ENCODE assay signal across 22 mouse cellular contexts in genomic region chr10:75904391-75904790, GRCm38 (mm10). TPM values are rescaled to one million over a fixed set of nuclear protein-coding genes. Genes with fewer than 3 reads are reported as not detected.
DNase-seq lines count a peak whose midpoint lies in the region; ATAC-seq and TF ChIP-seq lines count a peak whose summit lies in the region.
"Had no signal": no experiment of that assay in that cellular context is flagged by ENCODE, and none has a peak within 500 bp of the region (broad histone marks: within the 10 kb centered on the region; RNA-seq: fewer than 3 reads in every experiment).

No protein-coding gene starts in this region.

- H3K4me1 ChIP-seq in heart, embryonic 12.5 days (replicated peaks): peaks cover 10% of the 10 kb centered on the region
- H3K4me1 ChIP-seq: embryonic facial prominence, embryonic 12.5 days; embryonic facial prominence, embryonic 15.5 days; forebrain, embryonic 10.5 days; forebrain, embryonic 12.5 days had no signal

- H3K27ac ChIP-seq in gastrocnemius, adult 2 months: peak overlapping the region; percentile 48
- H3K27ac ChIP-seq in heart, embryonic 12.5 days (ENCODE audit: poor library complexity, severe bottlenecking): no peak overlapping the region
- H3K27ac ChIP-seq: embryonic facial prominence, embryonic 12.5 days; embryonic facial prominence, embryonic 15.5 days; forebrain, embryonic 10.5 days; forebrain, embryonic 12.5 days had no signal

- no peak overlapping the region for H3K9ac ChIP-seq in heart, embryonic 12.5 days
- H3K9ac ChIP-seq: embryonic facial prominence, embryonic 12.5 days; embryonic facial prominence, embryonic 15.5 days; forebrain, embryonic 12.5 days had no signal

- no peak for ATAC-seq in heart, embryonic 12.5 days (ENCODE audit: insufficient number of reproducible peaks, low FRiP score)
- ATAC-seq: forebrain, embryonic 14.5 days; forebrain, embryonic 16.5 days had no signal

- TF ChIP-seq CTCF in gastrocnemius, adult 2 months (IDR thresholded peaks at IDR 0.05): no peak

- no peak overlapping the region for H3K4me3 ChIP-seq in gastrocnemius, adult 2 months
- H3K4me3 ChIP-seq in heart, embryonic 12.5 days: no peak overlapping the region
- H3K4me3 ChIP-seq: embryonic facial prominence, embryonic 12.5 days; embryonic facial prominence, embryonic 15.5 days; erythroblast, embryonic 14.5 days; forebrain, embryonic 10.5 days; forebrain, embryonic 12.5 days had no signal

- peaks cover 90% of the 10 kb centered on the region for H3K36me3 ChIP-seq in heart, embryonic 12.5 days

- H3K4me2 ChIP-seq in heart, embryonic 12.5 days: no peak overlapping the region
- H3K4me2 ChIP-seq: embryonic facial prominence, embryonic 12.5 days; embryonic facial prominence, embryonic 15.5 days; forebrain, embryonic 12.5 days had no signal

- intact Hi-C loops in gastrocnemius, adult 2 months (cut with DNase I): no loop called here
- intact Hi-C loops in gastrocnemius, postnatal 36 days (cut with DNase I): no loop called here

- no peaks in the 10 kb centered on the region for H3K9me3 ChIP-seq in heart, embryonic 12.5 days (replicated peaks)
- H3K9me3 ChIP-seq: embryonic facial prominence, embryonic 12.5 days; embryonic facial prominence, embryonic 15.5 days; forebrain, embryonic 10.5 days; forebrain, embryonic 12.5 days had no signal

- H3K27me3 ChIP-seq in heart, embryonic 12.5 days (replicated peaks): no peaks in the 10 kb centered on the region
- H3K27me3 ChIP-seq: embryonic facial prominence, embryonic 12.5 days; embryonic facial prominence, embryonic 15.5 days; forebrain, embryonic 12.5 days had no signal

- WGBS in heart, embryonic 12.5 days: 82% methylated on average over 5 of the region's 5 CpGs

- DNase-seq in gastrocnemius, adult 2 months: no peak
- DNase-seq in gastrocnemius, postnatal 36 days: no peak
- peak; percentile 25 to 31 for DNase-seq in heart, adult 9 months (ENCODE audit: low spot score in 2 of 2)
- DNase-seq: adrenal gland, adult 2 months; adrenal gland, postnatal 10 days; adrenal gland, postnatal 25 days; cerebellum, adult 11 months; cerebellum, adult 18-20 months; cerebellum, adult 8-10 months; cerebellum, adult 9-11 months; cerebellum, postnatal 14 days; cerebellum, postnatal 36 days; embryo, embryonic 11 days had no signal

RNA-seq across cellular contexts. Expression of gene Derl3, which starts 11.2 kb away (rescaled TPM):
- total RNA-seq in gastrocnemius, adult 2 months (2021): under 1 TPM in 1 of 2 experiments, not detected in 1; 0.45 TPM
- total RNA-seq in gastrocnemius, postnatal 36 days (2021): not detected
- 2.1 and 2.2 TPM in 2 replicates for polyA plus RNA-seq in heart, embryonic 12.5 days (2016; fragmentation: Nextera tagmentation; extraction: Ambion mirVana)
- total RNA-seq: common myeloid progenitor, adult 5-6 weeks had no signal
- polyA plus RNA-seq: erythroblast, embryonic 14.5 days had no signal

RNA-seq across cellular contexts. Expression of gene Smarcb1, which starts 17.0 kb away (rescaled TPM):
- total RNA-seq in gastrocnemius, adult 2 months (2021): 10 to 100 TPM; 13.0 to 17.7 TPM
- total RNA-seq in gastrocnemius, postnatal 36 days (2021): 10 to 100 TPM; 10.8 to 12.2 TPM
- polyA plus RNA-seq in heart, embryonic 12.5 days (2016; fragmentation: Nextera tagmentation; extraction: Ambion mirVana): 125 and 126 TPM in 2 replicates

RNA-seq across cellular contexts. Expression of gene Chchd10, which starts 28.5 kb away (rescaled TPM):
- 1,000 to 10,000 TPM; 1,469 to 1,586 TPM for total RNA-seq in gastrocnemius, adult 2 months (2021)
- 1,000 to 10,000 TPM; 1,320 to 1,585 TPM for total RNA-seq in gastrocnemius, postnatal 36 days (2021)
- 408 and 409 TPM in 2 replicates for polyA plus RNA-seq in heart, embryonic 12.5 days (2016; fragmentation: Nextera tagmentation; extraction: Ambion mirVana)

RNA-seq across cellular contexts. Expression of gene Mmp11, which starts 31.9 kb away (rescaled TPM):
- total RNA-seq in gastrocnemius, adult 2 months (2021): 1 to 10 TPM; 2.5 to 2.8 TPM
- total RNA-seq in gastrocnemius, postnatal 36 days (2021): 1 to 10 TPM; 2.1 to 2.3 TPM
- polyA plus RNA-seq in heart, embryonic 12.5 days (2016; fragmentation: Nextera tagmentation; extraction: Ambion mirVana): 25.4 and 27.1 TPM in 2 replicates
- polyA plus RNA-seq: erythroblast, embryonic 14.5 days had no signal

RNA-seq across cellular contexts. Expression of gene Gm867, which starts 36.1 kb away (rescaled TPM):
- not detected for total RNA-seq in gastrocnemius, adult 2 months (2021)
- not detected for total RNA-seq in gastrocnemius, postnatal 36 days (2021)
- 0.80 and 1.1 TPM in 2 replicates for polyA plus RNA-seq in heart, embryonic 12.5 days (2016; fragmentation: Nextera tagmentation; extraction: Ambion mirVana)
- total RNA-seq: common myeloid progenitor, adult 5-6 weeks had no signal
- polyA plus RNA-seq: forebrain, embryonic 14.5 days had no signal

Comparison
In these comparisons a context has a peak if more than half of its experiments do, and no peak if none do; other contexts are left out.
1. DNase-seq: peak in heart, adult 9 months (2 of 2); none in gastrocnemius, adult 2 months (single experiment) and gastrocnemius, postnatal 36 days (0 of 2).